Mouse (Mus musculus) intestine, postnatal 0 days (tissue): ENCODE data around the gene Mul1. TPM values are rescaled to one million over a fixed set of nuclear protein-coding genes. Genes with fewer than 3 reads are reported as not detected.
A peak's percentile ranks its signal among the peaks of the same experiment; 100 is the strongest.

Experiments used
- ATAC-seq: fragments of 200-750 bp; cut with Nextera tagmentation; 2 replicates; pipeline ENCODE4 v1.8.0; 2017; ENCODE audit warnings: mild to moderate bottlenecking, moderate TSS enrichment, moderate library complexity
- H3K27ac ChIP-seq: fragments of 300-500 bp; sonication (generic); 2 replicates; pipeline ENCODE4 v1.5.1; 2014; ENCODE audit warnings: mild to moderate bottlenecking, low read depth, low read length, moderate library complexity
- H3K27me3 ChIP-seq: fragments of 300-500 bp; sonication (generic); replicated peaks from 2 replicates; pipeline ENCODE4 v1.6.1; 2014; ENCODE audit warnings: low read length, mixed read lengths; ENCODE audit not compliant: control insufficient read depth, insufficient read depth
- H3K36me3 ChIP-seq: fragments of 300-500 bp; sonication (generic); 2 replicates; pipeline ENCODE4 v1.6.1; 2014; ENCODE audit warnings: mild to moderate bottlenecking, moderate library complexity; ENCODE audit not compliant: control insufficient read depth, insufficient read depth
- H3K4me1 ChIP-seq: fragments of 300-500 bp; sonication (generic); replicated peaks from 2 replicates; pipeline ENCODE4 v1.6.1; 2014; ENCODE audit warnings: antibody characterized with exemption, low read length, mixed read lengths; ENCODE audit not compliant: control insufficient read depth, insufficient read depth
- H3K4me2 ChIP-seq: fragments of 300-500 bp; sonication (generic); replicated peaks from 2 replicates; pipeline ENCODE4 v1.6.1; 2014; ENCODE audit warnings: low read depth, mild to moderate bottlenecking, moderate library complexity
- H3K4me3 ChIP-seq: fragments of 300-500 bp; sonication (generic); 2 replicates; pipeline ENCODE4 v1.5.1; 2014; ENCODE audit warnings: low read depth, low read length
- H3K9ac ChIP-seq: fragments of 300-500 bp; sonication (generic); 2 replicates; pipeline ENCODE4 v1.6.1; 2014; ENCODE audit warnings: mild to moderate bottlenecking, low read depth, low read length
- H3K9me3 ChIP-seq: fragments of 300-500 bp; sonication (generic); 2 replicates; pipeline ENCODE4 v1.6.1; 2016; ENCODE audit warnings: mixed run types; ENCODE audit not compliant: control insufficient read depth
- CTCF ChIP-seq: sonication (generic); IDR thresholded peaks from 2 replicates; pipeline ENCODE4 v1.5.1; 2016; ENCODE audit warnings: low read depth, mild to moderate bottlenecking, control low read depth, antibody characterized with exemption, moderate library complexity
- WGBS: fragments of 180-500 bp; shearing (Covaris S2); extraction: QIAGEN DNeasy Blood & Tissue Kit; methylation state at CpG from one replicate; pipeline ENCODE4 v1.1.7; 2014; 5-methylcytosine and 5-hydroxymethylcytosine counted together
- polyA plus RNA-seq: library from polyadenylated mRNA; unstranded; fragments of >200 nt; fragmentation: Nextera tagmentation; extraction: Ambion mirVana; gene quantifications from 2 replicates; pipeline ENCODE4 v1.2.1, GENCODE M21; 2015

Gene Mul1
- polyA plus RNA-seq = 34.7 and 35.0 TPM in 2 replicates

GRCm38 (mm10) chr4:138434347-138435316 is at the start of gene Mul1:
Mul1 (plus strand) TSS chr4:138434671.
- WGBS = under 1% methylated on average over 64 of the region's 64 CpGs

GRCm38 (mm10) chr4:138393703-138394102 is 40.8 kb upstream of the Mul1 start:
- Histone ChIP-seq H3K36me3 (no peaks in the 10 kb centered on the region), H3K9me3 (no peaks in the 10 kb centered on the region), H3K4me1 (no peaks in the 10 kb centered on the region), H3K27me3 (peaks cover 54% of the 10 kb centered on the region), H3K4me3 (no peak overlapping the region), H3K27ac (no peak overlapping the region), H3K4me2 (no peak overlapping the region), H3K9ac (no peak overlapping the region)
- 61% methylated on average over 7 of the region's 7 CpGs for WGBS
- TF ChIP-seq CTCF = no peak
- ATAC-seq = no peak

More at GRCm38 (mm10) chr4:138434347-138435316, at the start of gene Mul1:
- Histone ChIP-seq H3K27ac (peak within 1 kb of the TSS; percentile 92), H3K27me3 (0 out of 2 replicates have a peak, but pooled peaks cover 4% of the 10 kb centered on the region), H3K4me2 (peak within 1 kb of the TSS; percentile 80), H3K36me3 (peaks cover 32% of the 10 kb centered on the region), H3K9me3 (no peaks in the 10 kb centered on the region), H3K9ac (peak within 1 kb of the TSS; percentile 86), H3K4me3 (peak within 1 kb of the TSS; percentile 92), H3K4me1 (no peaks in the 10 kb centered on the region; the same call in 1 of the 2 replicates)
- peak; percentile 87 for ATAC-seq
- peak; percentile 51 for TF ChIP-seq CTCF

- no peak overlapping the region for H3K27ac ChIP-seq
Measured at GRCm38 (mm10) chr4:138395087-138395970, 39.1 kb upstream of the Mul1 start.

GRCm38 (mm10) chr4:138395971-138396645 is 38.4 kb upstream of the Mul1 start, which contains the start of gene Fam43b:
Fam43b (minus strand) TSS chr4:138396528.
- peaks cover 54% of the 10 kb centered on the region for H3K27me3 ChIP-seq
- no peaks in the 10 kb centered on the region for H3K4me1 ChIP-seq
- H3K9ac ChIP-seq = no peak within 1 kb of the TSS
- no peak for TF ChIP-seq CTCF
- peak within 1 kb of the TSS; percentile 52 for H3K4me2 ChIP-seq
- peak within 1 kb of the TSS; percentile 21 for H3K4me3 ChIP-seq
- no peak for ATAC-seq
- H3K9me3 ChIP-seq = no peaks in the 10 kb centered on the region
- no peaks in the 10 kb centered on the region for H3K36me3 ChIP-seq
- H3K27ac ChIP-seq = no peak within 1 kb of the TSS
- WGBS = 1% methylated on average over 46 of the region's 46 CpGs

More at GRCm38 (mm10) chr4:138395087-138395970, 39.1 kb upstream of the Mul1 start:
- ATAC-seq = no peak
- TF ChIP-seq CTCF = no peak
- Histone ChIP-seq H3K9me3 (no peaks in the 10 kb centered on the region), H3K4me2 (peak overlapping the region; percentile 52), H3K27me3 (peaks cover 54% of the 10 kb centered on the region), H3K36me3 (no peaks in the 10 kb centered on the region), H3K4me1 (no peaks in the 10 kb centered on the region), H3K4me3 (peak overlapping the region; percentile 21), H3K9ac (no peak overlapping the region)
- WGBS = under 1% methylated on average over 103 of the region's 103 CpGs

- Histone ChIP-seq H3K4me2 (peak overlapping the region; percentile 52), H3K36me3 (no peaks in the 10 kb centered on the region), H3K9ac (no peak overlapping the region), H3K27me3 (peaks cover 54% of the 10 kb centered on the region), H3K4me3 (0 out of 2 replicates have a peak overlapping the region, but pooled peaks have one; percentile 21), H3K4me1 (no peaks in the 10 kb centered on the region), H3K27ac (no peak overlapping the region), H3K9me3 (no peaks in the 10 kb centered on the region)
- TF ChIP-seq CTCF = no peak
- no peak for ATAC-seq
- WGBS = 14% methylated on average over 8 of the region's 8 CpGs
Measured at GRCm38 (mm10) chr4:138396711-138397110, 37.8 kb upstream of the Mul1 start.
